Mouse (Mus musculus): ENCODE measurements around the gene Nacc2. TPM values are rescaled to one million over a fixed set of nuclear protein-coding genes. Genes with fewer than 3 reads are reported as not detected.
A peak's percentile ranks its signal among the peaks of the same experiment; 100 is the strongest.

The Nacc2 gene
- total RNA-seq, 2 experiments from 2014 or later, result 0.42 to 0.68 TPM

GRCm38 (mm10) chr2:26021561-26022257 is 101.3 kb downstream of the Nacc2 start, which contains the start of gene Ubac1:
TSS of gene Ubac1 (minus strand) at chr2:26021747.
- ATAC-seq (replicated peaks; ENCODE audit: low FRiP score, poor library complexity, severe bottlenecking), result peak; percentile 79

- ATAC-seq (replicated peaks; ENCODE audit: low FRiP score, poor library complexity, severe bottlenecking), result peak; percentile 45
These were observed 102.1 kb downstream of the Nacc2 start for GRCm38 (mm10) chr2:26020714-26021560.

- ATAC-seq (replicated peaks; ENCODE audit: low FRiP score, poor library complexity, severe bottlenecking), result peak; percentile 36
These were observed 103.1 kb downstream of the Nacc2 start for GRCm38 (mm10) chr2:26019923-26020322.

GRCm38 (mm10) chr2:26017326-26017725 is 105.7 kb downstream of the Nacc2 start:
- no peak for ATAC-seq (replicated peaks; ENCODE audit: low FRiP score, poor library complexity, severe bottlenecking)

- ATAC-seq (replicated peaks; ENCODE audit: low FRiP score, poor library complexity, severe bottlenecking), result peak; percentile 89
These were observed 109.3 kb downstream of the Nacc2 start for GRCm38 (mm10) chr2:26013674-26014073.

GRCm38 (mm10) chr2:26011420-26011819 is 111.6 kb downstream of the Nacc2 start:
- ATAC-seq (replicated peaks; ENCODE audit: low FRiP score, poor library complexity, severe bottlenecking), result 0 out of 2 replicates have a peak, but pooled peaks have one; percentile 26

Other genes starting within 250 kb of the Nacc2 start
- gene Camsap1, start 139.9 kb downstream of the Nacc2 start, total RNA-seq (2015; ENCODE audit: low replicate concordance), result 18.9 and 31.4 TPM in 2 replicates
- 67.6 and 93.3 TPM in 2 replicates for gene Camsap1, start 139.9 kb downstream of the Nacc2 start, total RNA-seq (2017; ENCODE audit: low replicate concordance)
- gene Ubac1, start 101.5 kb downstream of the Nacc2 start, total RNA-seq (2015; ENCODE audit: low replicate concordance), result 1,305 and 1,318 TPM in 2 replicates
- gene Ubac1, start 101.5 kb downstream of the Nacc2 start, total RNA-seq (2017; ENCODE audit: low replicate concordance), result 1,008 and 1,122 TPM in 2 replicates
- not detected in 2 replicates for gene Lhx3, start 85.1 kb upstream of the Nacc2 start, total RNA-seq (2015; ENCODE audit: low replicate concordance)
- gene Lhx3, start 85.1 kb upstream of the Nacc2 start, total RNA-seq (2017; ENCODE audit: low replicate concordance), result not detected in 2 replicates
- gene Qsox2, start 114.3 kb upstream of the Nacc2 start, total RNA-seq (2015; ENCODE audit: low replicate concordance), result 1.8 and 4.6 TPM in 2 replicates
- 2.7 and 4.7 TPM in 2 replicates for gene Qsox2, start 114.3 kb upstream of the Nacc2 start, total RNA-seq (2017; ENCODE audit: low replicate concordance)
- not detected in 2 replicates for gene Ccdc187, start 171.3 kb upstream of the Nacc2 start, total RNA-seq (2015; ENCODE audit: low replicate concordance)
- not detected in 2 replicates for gene Ccdc187, start 171.3 kb upstream of the Nacc2 start, total RNA-seq (2017; ENCODE audit: low replicate concordance)
- not detected in 2 replicates for gene Gpsm1, start 192.3 kb upstream of the Nacc2 start, total RNA-seq (2015; ENCODE audit: low replicate concordance)
- 0.13 and 1.4 TPM in 2 replicates for gene Gpsm1, start 192.3 kb upstream of the Nacc2 start, total RNA-seq (2017; ENCODE audit: low replicate concordance)
- 0.72 and 0.84 TPM in 2 replicates for gene Dnlz, start 228.9 kb upstream of the Nacc2 start, total RNA-seq (2015; ENCODE audit: low replicate concordance)
- 1.8 and 2.7 TPM in 2 replicates for gene Dnlz, start 228.9 kb upstream of the Nacc2 start, total RNA-seq (2017; ENCODE audit: low replicate concordance)
- 10.9 TPM in 1 of 2 replicates, not detected in the other for gene Card9, start 237.7 kb upstream of the Nacc2 start, total RNA-seq (2015; ENCODE audit: low replicate concordance)
- gene Card9, start 237.7 kb upstream of the Nacc2 start, total RNA-seq (2017; ENCODE audit: low replicate concordance), result 11.3 and 16.9 TPM in 2 replicates

Measured in erythroid progenitor cell, adult 5-6 weeks (primary cell).